Mouse (Mus musculus) bone marrow, adult 2 months (tissue): ENCODE results near the gene Klk5. TPM values are rescaled to one million over a fixed set of nuclear protein-coding genes. Genes with fewer than 3 reads are reported as not detected.
A peak's percentile ranks its signal among the peaks of the same experiment; 100 is the strongest.

Experiments
- H3K27ac ChIP-seq: fragments of 200-500 bp; 2 replicates; pipeline ENCODE4 v1.5.1; 2012; ENCODE audit warnings: low read depth, mild to moderate bottlenecking, control low read depth, inconsistent platforms, low read length; ENCODE audit not compliant: control insufficient read depth, poor library complexity, insufficient read depth
- H3K4me1 ChIP-seq: fragments of 200-500 bp; 2 replicates; pipeline ENCODE4 v1.6.1; 2011; ENCODE audit warnings: low read length; ENCODE audit not compliant: control insufficient read depth, insufficient read depth
- H3K4me3 ChIP-seq: fragments of 200-500 bp; replicated peaks from 2 replicates; pipeline ENCODE3; 2011; ENCODE audit warnings: mild to moderate bottlenecking, low read depth, low read length, control low read depth; ENCODE audit not compliant: control insufficient read depth
- CTCF ChIP-seq: fragments of 200-500 bp; IDR thresholded peaks from 2 replicates; pipeline ENCODE4 v1.5.1; 2011; ENCODE audit warnings: low read length, control low read depth; ENCODE audit not compliant: control insufficient read depth, insufficient read depth
- POLR2A ChIP-seq: fragments of 200-500 bp; IDR thresholded peaks from 2 replicates; pipeline ENCODE4 v1.6.1; 2011; ENCODE audit warnings: low read depth, mild to moderate bottlenecking, control low read depth, low read length, borderline replicate concordance; ENCODE audit not compliant: control insufficient read depth
- WGBS: fragments of 180-500 bp; shearing (Covaris S2); methylation state at CpG from one replicate; pipeline ENCODE4 v1.1.7; 2018; 5-methylcytosine and 5-hydroxymethylcytosine counted together
- polyA plus RNA-seq: library from polyadenylated mRNA; stranded (reverse); fragments of >200 nt; gene quantifications from 2 replicates; pipeline ENCODE4 v1.2.4, GENCODE M21; 2011; ENCODE audit warnings: low replicate concordance; ENCODE audit not compliant: missing spikeins, insufficient read depth, insufficient read length

The Klk5 gene
- polyA plus RNA-seq, 1 experiment, result not detected

DNA sequence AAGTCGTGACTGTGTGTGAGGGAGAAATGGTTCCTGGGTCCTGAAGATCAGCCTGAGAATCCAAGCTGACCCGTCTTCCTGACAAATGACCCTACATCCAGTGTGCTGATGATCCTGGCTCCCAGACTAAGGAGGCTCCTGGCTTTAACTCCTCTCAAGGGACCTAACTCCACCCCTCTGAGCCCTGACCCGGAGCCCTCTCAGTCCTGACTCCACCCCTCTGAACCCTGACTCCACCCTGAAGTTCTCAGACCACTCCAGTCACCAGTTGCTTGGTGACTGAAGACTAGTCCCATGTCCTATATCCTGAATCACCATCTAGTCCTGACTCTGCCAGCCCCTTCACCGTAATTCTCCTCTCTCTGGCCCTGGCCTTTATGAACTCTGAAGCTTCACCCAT, 40.6 kb downstream of the Klk5 start:
- WGBS, result 22% methylated on average over 4 of the region's 4 CpGs
- TF ChIP-seq POLR2A, result no peak
- TF ChIP-seq CTCF, result no peak
- Histone ChIP-seq H3K27ac (no peak overlapping the region), H3K4me3 (no peak overlapping the region), H3K4me1 (no peaks in the 10 kb centered on the region)

DNA sequence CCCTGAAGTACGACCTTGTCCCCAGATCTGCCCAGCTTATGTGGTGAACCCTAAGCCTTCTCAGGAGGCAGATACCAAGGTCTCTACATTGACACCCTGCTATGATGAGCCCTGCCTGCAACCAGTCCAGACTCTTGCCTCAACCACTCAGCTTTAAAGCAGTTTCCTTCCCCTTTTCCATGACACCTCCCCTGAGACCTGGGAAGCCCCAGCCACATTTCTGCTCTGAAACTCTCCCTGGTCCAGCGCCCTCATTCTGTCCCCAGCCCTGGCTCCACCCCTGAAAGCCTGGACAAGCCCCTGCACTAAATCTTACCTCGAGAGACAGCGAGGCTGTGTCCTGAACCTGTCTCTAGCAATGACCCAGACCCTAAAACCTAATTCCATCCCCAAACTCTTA, 41.0 kb downstream of the Klk5 start:
- no peaks in the 10 kb centered on the region for H3K4me1 ChIP-seq
- no peak overlapping the region for H3K27ac ChIP-seq
- no peak for TF ChIP-seq CTCF
- no peak for TF ChIP-seq POLR2A
- H3K4me3 ChIP-seq, result no peak overlapping the region
- 14% methylated on average over 4 of the region's 4 CpGs for WGBS

DNA sequence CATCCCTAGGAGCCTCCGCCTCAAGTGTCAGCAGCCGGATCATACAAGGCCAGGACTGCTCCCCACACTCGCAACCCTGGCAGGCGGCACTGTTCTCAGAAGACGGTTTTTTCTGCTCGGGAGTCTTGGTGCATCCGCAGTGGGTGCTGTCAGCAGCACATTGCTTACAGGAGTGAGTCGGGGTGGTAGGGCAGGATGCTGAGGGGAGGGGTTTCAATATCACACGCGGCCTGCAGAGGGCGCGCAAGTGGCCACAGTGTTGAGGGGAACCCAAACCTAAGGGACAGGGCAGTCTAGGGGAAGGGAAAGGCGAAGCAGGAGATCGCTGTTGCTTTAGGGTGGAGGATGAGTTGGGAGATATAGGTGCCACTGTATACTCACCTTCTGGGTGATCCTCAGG, 41.8 kb downstream of the Klk5 start:
- no peak for TF ChIP-seq POLR2A
- TF ChIP-seq CTCF, result peak; percentile 66
- Histone ChIP-seq H3K27ac (no peak overlapping the region), H3K4me3 (no peak overlapping the region), H3K4me1 (no peaks in the 10 kb centered on the region)
- WGBS, result 15% methylated on average over 14 of the region's 14 CpGs

DNA sequence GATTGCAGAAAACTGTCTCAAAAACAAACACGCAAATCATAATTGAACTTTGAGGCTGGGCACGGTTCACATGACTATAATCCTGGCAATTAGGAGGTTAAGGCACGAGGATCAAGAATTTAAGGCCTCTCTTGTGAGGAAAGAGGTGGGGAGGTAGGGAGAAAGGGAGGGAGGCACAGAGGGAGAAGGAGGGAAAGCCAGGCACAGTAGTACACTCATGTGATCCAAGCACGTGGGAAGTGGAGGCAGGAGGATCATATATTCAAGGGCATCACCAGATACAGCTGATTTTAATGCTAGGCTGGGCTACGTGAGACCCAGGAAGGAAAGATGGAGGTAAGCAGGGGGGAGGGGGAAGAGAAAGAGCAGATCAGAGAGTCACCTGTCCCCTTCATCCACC, 49.6 kb downstream of the Klk5 start:
- no peak overlapping the region for H3K4me3 ChIP-seq
- H3K27ac ChIP-seq, result no peak overlapping the region
- WGBS, result 59% methylated on average over 5 of the region's 5 CpGs
- no peaks in the 10 kb centered on the region for H3K4me1 ChIP-seq
- TF ChIP-seq CTCF (no peak), POLR2A (no peak)

DNA sequence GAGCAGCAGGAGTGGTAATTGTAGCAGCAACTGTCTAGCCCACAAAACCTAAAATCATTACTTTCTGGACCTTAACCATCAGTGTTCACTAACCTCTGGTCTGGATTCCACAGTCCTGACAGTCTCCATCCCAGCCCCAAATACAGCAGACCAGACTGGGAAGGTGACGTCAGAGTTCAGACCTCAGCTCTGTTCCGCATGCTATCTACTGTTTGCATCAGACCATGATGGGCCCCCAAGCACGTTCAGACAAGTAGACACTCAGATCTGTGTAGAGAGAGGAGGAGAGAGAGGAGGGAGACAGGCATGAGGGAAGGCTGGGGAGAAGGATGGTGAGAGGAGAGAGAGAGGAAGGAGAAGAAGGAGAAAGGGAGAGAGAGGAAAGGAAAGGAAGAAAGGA, 50.0 kb downstream of the Klk5 start:
- Histone ChIP-seq H3K4me1 (no peaks in the 10 kb centered on the region), H3K27ac (no peak overlapping the region), H3K4me3 (no peak overlapping the region)
- WGBS, result 57% methylated on average over 3 of the region's 3 CpGs
- no peak for TF ChIP-seq POLR2A
- no peak for TF ChIP-seq CTCF

DNA sequence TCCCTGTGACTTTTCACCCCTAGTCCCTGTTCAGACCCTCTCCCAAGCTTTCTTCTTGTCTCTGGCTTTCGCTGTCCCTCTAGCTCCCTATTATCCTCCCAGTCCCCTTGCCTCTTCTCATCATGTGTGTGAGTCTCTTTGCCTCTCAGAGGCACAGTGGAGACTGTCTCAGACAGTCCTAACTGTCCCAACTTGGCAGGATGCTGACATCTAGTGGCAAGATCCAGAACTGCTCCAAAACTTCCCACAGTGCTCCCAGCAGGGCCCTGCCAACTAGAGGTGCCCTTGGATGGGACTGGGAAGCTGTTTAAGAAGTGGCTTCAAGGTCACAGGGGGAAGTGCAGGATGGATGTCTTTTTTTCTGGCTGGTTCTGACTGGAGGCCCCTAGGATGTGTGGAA, 53.1 kb downstream of the Klk5 start:
- Histone ChIP-seq H3K4me3 (no peak overlapping the region), H3K27ac (no peak overlapping the region), H3K4me1 (no peaks in the 10 kb centered on the region)
- WGBS, result 19% methylated on average over 1 of the region's 1 CpGs
- TF ChIP-seq POLR2A, result no peak
- peak; percentile 68 for TF ChIP-seq CTCF

Other genes with a start within 250 kb of the Klk5 start
- 1.6 TPM in 1 of 2 replicates, not detected in the other for gene Zfp819, start 234.8 kb upstream of the Klk5 start, polyA plus RNA-seq
- not detected in 2 replicates for gene Ceacam18, start 207.3 kb upstream of the Klk5 start, polyA plus RNA-seq
- gene Siglece, start 181.8 kb upstream of the Klk5 start, polyA plus RNA-seq, result 14.5 and 24.2 TPM in 2 replicates
- gene Ctu1, start 170.0 kb upstream of the Klk5 start, polyA plus RNA-seq, result 2.4 and 3.6 TPM in 2 replicates
- gene Klk14, start 151.6 kb upstream of the Klk5 start, polyA plus RNA-seq, result not detected in 2 replicates
- not detected in 2 replicates for gene Klk13, start 129.4 kb upstream of the Klk5 start, polyA plus RNA-seq
- gene Klk12, start 73.1 kb upstream of the Klk5 start, polyA plus RNA-seq, result not detected in 2 replicates
- not detected in 2 replicates for gene Klk11, start 67.4 kb upstream of the Klk5 start, polyA plus RNA-seq
- not detected in 2 replicates for gene Klk10, start 60.9 kb upstream of the Klk5 start, polyA plus RNA-seq
- gene Klk9, start 50.1 kb upstream of the Klk5 start, polyA plus RNA-seq, result not detected in 2 replicates
- gene Klk8, start 44.4 kb upstream of the Klk5 start, polyA plus RNA-seq, result 0.92 and 2.3 TPM in 2 replicates
- gene Klk7, start 30.7 kb upstream of the Klk5 start, polyA plus RNA-seq, result not detected in 2 replicates
- not detected in 2 replicates for gene Klk6, start 17.5 kb upstream of the Klk5 start, polyA plus RNA-seq
- gene Klk4, start 39.2 kb downstream of the Klk5 start, polyA plus RNA-seq, result not detected in 2 replicates
- gene Klk15, start 91.8 kb downstream of the Klk5 start, polyA plus RNA-seq, result not detected in 2 replicates
- not detected in 2 replicates for gene Klk1b8, start 108.7 kb downstream of the Klk5 start, polyA plus RNA-seq
- not detected in 2 replicates for gene Klk1b1, start 124.8 kb downstream of the Klk5 start, polyA plus RNA-seq
- gene Klk1b9, start 134.1 kb downstream of the Klk5 start, polyA plus RNA-seq, result not detected in 2 replicates
- gene Klk1b11, start 153.9 kb downstream of the Klk5 start, polyA plus RNA-seq, result not detected in 2 replicates
- gene Klk1b26, start 170.2 kb downstream of the Klk5 start, polyA plus RNA-seq, result not detected in 2 replicates
- gene Klk1b27, start 210.3 kb downstream of the Klk5 start, polyA plus RNA-seq, result not detected in 2 replicates